Mouse (Mus musculus) CD4-positive, CD25-positive, alpha-beta regulatory T cell, adult 4 months (primary cell): ENCODE measurements around the gene G430095P16Rik. TPM values are rescaled to one million over a fixed set of nuclear protein-coding genes. Genes with fewer than 3 reads are reported as not detected.

Source experiments
- ATAC-seq: one replicate; pipeline ENCODE4 v1.8.0; 2017
- polyA plus RNA-seq, 2 experiments: library from polyadenylated mRNA; unstranded; fragments of 100-300 nt; shearing (Covaris generic); gene quantifications; one replicate each; pipeline ENCODE4 v1.2.1; 2017

Gene G430095P16Rik
- polyA plus RNA-seq, result 10 to 100 TPM; 24.3 to 28.6 TPM

DNA sequence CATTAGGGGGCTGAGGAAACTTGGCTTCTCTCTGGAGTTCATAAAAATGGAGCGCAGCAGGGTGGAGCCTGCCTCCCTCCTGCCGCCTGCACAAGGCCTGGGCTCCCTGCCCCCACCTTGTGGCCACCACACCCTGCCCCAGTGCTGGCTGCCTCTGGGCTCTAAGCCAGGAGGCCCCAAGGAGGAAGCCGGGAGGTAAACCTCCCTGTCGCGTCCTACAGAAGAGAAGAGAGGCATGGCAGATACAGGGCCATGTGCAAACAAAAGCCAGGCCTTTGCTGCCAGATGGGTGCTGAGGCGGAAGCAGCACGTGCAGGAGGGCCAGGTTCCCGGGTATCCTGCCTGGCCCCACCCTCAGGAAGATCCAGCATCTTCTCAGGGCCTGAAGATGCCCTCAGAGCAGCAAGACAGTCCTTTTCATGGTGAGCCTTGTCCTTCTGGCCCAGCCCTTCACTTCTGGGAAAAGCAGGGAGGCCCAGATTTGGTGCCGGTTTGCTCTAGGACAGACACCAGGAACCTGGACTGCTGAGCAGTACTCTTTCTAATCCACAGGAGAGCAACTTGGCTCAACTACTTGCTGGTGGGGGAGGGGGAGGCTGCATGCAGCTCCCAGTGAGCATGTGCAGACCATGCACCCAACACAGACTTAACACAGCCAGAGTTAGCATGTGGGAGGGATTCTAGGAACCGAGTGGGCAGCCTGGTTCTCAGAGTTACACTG, at the start of gene G430095P16Rik:
Gene G430095P16Rik, plus strand, starts transcription at position 158 of the 721 bp plus-strand sequence.
- ATAC-seq, result peak; percentile 87

- no peak for ATAC-seq
Observed at GRCm38 (mm10) chr8:84677305-84677704, 45.5 kb upstream of the G430095P16Rik start.

DNA sequence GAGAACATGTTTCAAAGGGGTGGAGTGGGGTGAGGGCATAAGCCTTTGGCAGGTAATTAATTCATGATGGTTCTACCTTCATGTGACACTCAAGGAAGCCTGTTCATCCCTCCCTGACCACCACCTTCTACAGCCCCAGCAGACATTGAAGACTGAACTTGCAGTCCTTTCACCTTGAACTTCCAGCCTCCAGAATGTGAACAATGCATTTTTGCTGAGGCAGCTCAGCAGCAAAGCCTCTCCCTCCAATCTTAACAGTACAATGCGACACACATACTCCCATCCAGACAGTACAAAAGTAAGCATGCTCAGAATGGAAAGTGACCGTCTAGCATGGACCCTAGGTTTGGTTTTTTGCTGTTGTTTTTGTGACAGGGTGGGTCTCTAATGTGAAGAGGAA, 41.3 kb upstream of the G430095P16Rik start:
- no peak for ATAC-seq

GRCm38 (mm10) chr8:84682257-84682656, 40.5 kb upstream of the G430095P16Rik start:
- no peak for ATAC-seq

GRCm38 (mm10) chr8:84684537-84684936, 38.3 kb upstream of the G430095P16Rik start:
- ATAC-seq, result no peak

DNA sequence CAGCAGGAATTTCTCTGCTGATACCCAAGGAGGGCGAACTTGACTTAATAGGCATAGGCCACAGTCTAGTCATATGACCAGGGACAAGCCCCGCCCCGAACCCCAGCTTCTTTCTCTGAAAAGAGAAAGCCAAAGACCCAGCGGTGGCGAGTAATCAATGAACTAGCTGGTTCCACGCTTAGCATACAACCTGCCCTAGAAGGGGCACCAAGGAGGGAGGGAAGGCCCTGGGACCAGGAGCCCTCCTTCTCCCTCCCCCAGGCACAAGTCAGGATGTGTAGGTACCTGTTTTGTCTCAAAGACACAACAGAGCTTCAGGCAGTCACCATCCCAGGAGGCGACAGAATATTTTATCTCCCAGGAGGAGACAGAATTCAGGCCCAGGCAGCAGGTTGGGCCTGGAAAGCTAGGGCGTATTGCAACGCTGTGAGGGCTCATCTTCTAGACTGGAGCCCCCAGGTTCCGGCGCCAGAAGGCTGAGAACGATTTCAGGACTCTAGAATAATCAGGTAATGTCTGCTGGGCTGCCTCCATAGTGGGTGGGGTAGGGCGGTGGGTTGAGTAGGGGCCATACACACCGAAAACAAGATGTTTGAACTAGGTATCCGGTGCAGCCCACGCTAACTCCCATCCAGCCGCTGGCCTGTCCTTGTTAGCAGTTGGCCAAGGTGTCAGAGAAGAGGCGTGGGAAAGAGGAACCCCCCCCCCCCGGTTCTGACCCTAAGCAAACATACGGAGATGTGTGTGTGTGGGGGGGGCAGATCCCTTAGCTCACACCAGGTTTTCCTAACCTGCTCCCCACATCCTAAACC, 36.4 kb upstream of the G430095P16Rik start, which contains the start of gene Trmt1:
Gene Trmt1, plus strand, starts transcription at position 117 of the 812 bp plus-strand sequence.
- no peak for ATAC-seq

DNA sequence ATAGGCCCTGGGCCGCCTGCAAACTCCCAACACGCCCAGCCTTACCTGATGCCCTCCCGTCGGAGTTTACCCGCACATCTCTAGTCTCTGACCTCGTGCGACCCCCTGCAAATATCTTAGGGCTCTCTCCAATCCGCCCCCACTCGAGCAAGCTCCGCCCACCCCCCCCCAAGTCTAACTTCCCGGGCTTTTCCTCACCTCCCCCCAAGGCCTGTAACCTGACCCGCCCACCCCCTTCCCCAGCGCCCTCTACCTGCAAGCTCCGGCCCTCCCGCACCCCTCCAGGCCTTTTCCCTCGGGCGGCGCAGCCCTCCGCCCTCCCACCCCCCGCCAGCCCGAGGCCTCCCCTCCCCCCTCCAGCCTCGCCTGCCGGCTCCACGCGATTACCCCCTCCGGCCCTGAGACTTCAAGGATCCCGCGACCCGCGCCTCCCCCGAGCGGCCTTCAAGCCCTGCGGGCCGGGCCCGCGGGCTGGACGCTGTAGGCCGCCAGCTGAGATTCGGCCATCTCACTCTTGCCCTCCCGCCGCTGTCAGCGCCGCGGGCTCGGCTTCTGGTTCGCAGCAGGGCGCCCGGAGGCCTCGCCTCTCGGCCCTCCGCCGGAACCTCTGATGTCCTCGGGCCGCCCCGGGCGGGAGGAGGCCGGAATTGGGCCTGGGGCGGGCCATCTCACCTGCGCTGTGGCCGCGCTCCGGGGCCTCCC, 35.7 kb upstream of the G430095P16Rik start:
- ATAC-seq, result no peak

DNA sequence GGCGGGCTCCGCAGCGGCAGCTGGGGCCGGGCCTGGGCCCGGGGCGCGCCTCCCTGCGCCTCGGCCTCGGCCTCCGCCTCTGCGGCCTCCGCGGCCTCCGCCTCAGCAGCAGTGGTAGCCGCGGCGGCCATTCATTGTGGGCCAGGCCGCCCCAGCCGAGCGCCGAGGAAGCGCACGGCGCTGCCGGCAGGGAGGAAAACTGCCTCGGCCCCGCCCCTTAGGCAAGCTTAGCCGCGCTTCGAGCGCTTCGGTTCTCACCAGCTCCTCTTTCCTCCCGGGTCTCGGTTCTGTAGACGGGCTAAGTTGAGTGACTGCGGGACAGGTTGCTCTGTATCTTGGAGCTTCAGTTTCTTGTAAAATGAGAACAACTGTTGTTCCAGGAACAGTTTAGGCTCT, 35.1 kb upstream of the G430095P16Rik start, which contains the start of gene Nacc1:
Gene Nacc1, minus strand, starts transcription at position 158 of the 396 bp plus-strand sequence.
- ATAC-seq, result peak; percentile 81

DNA sequence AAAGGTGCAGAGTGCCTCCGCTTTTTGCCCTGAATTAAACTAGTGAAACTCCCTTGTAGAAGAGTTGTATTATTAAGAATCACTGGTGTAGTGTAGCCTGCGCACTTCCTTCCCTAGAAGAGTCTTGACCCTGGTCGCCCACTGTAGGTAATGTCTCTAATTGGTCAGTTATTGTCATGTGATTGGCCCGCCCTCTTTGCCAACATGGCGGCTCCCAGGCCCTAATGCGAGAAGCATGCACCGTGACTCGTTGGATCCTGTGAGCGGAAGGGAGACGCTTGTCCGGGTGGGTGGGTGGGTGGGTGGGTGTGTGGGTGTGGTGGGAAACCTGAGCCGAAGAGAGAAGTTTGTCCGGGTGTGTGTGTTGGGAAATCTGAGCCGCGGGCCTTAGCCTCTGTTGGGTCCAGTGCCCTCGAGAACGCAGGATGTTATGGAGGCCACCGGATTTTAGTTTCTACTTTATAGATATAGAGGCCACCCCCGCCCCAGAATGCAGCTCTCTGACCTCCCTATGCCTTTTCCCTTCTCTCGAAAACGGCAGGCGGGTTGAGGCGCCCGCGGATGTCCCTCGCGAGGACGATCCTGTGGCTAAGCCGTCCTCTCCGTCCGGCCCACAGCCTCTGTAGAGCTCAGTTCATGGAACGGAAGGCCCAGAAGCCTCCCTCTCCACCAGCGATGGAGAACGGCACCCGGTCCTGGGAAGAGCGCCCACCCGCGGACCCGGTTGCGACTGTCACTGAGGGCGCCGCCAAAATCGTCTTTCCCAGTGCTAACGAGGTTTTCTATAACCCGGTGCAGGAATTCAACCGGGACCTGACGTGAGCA, 33.5 kb upstream of the G430095P16Rik start:
- peak; percentile 81 for ATAC-seq

DNA sequence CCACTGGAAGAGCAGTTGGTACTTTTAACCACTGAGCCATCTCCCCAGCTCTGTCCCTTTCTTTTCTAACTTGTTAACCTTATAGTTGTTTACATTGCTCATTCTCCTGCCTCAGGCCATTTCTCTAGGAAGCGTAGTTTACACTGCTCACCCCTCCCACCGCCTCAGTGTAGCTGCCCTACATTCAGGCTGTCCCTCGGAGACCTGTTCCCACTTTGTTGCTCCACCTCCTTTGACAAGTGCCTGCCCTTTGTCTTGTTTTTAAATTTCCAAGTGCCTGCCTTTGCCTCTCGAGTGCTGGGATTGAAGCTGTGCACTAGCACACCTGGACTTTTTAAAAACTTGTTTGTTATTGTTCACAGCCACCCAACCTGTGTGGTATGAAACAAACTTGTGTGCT, 29.5 kb upstream of the G430095P16Rik start:
- ATAC-seq, result no peak

DNA sequence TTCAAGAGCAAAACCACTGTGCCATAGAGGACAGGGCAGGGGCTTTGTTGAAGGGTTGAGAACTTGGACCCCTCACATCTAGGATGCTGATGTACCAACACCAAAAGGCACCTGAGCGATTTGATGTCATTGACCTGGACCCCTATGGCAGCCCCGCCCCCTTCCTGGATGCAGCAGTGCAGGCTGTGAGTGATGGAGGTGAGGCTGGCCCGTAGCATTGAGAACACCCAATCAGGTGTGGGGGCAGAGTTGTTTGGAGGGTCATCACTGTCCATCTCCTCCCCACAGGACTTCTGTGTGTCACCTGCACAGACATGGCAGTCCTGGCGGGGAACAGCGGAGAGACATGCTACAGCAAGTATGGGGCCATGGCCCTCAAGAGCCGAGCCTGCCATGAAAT, 27.7 kb upstream of the G430095P16Rik start:
- ATAC-seq, result no peak

DNA sequence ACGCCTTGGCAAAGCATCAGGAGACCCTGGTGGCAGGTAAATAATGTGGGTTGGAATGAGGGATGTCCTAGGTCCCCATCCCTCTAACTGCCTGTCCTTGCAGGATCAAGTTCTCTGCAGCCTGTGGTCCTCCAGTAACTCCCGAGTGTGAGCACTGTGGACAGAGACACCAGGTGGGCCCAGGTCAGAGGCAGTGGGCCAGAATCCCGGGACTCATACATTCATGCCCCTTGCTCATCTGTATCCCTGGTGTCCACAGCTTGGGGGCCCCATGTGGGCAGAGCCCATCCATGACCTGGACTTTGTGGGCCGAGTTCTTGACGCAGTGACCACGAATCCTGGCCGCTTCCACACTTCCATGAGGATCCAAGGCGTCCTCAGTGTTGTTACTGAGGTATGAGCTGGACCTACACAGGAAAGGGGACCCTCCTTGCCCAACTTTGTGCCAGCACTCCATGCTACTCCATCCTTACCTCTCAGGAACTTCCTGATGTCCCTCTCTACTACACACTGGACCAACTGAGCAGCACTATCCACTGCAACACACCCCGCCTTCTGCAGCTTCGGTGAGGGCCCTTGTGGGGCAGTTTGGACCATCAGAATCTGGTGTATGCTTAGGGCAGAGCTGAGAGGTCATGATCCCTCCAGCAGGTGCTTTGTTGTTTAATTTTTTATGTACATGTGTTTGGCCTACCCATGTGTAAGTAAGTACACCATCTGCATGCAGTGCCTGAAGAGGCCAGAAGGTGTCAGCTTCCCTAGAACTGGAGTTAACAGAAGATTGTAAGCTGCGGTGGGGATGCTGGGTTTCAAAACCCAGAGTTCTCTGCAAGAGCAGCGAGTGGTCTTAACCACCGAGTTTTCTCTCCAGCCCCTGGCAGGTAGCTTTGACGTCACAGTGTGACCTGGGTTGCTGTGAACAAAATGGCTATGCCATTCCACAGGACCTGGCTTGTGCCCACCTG, 25.4 kb upstream of the G430095P16Rik start:
- no peak for ATAC-seq

DNA sequence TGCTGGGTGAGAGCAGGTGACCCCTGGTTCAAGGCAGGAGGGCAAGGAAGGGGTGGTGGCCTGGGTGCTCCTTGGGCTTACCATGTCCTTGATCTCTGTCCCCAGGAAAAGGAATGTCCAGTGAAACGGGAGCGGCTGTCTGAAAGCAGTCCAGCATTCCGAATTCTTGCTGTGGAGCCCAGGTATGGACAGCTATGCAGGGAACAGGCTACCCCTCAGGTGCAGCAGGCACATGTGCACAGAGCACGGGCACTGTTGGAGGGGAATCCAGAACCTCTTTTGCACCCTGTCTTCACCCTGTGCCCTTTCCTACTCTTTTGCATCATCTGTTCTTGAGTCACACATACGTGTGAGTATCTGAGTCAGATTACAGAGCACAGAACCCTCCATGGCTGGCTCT, 24.5 kb upstream of the G430095P16Rik start:
- ATAC-seq, result no peak

DNA sequence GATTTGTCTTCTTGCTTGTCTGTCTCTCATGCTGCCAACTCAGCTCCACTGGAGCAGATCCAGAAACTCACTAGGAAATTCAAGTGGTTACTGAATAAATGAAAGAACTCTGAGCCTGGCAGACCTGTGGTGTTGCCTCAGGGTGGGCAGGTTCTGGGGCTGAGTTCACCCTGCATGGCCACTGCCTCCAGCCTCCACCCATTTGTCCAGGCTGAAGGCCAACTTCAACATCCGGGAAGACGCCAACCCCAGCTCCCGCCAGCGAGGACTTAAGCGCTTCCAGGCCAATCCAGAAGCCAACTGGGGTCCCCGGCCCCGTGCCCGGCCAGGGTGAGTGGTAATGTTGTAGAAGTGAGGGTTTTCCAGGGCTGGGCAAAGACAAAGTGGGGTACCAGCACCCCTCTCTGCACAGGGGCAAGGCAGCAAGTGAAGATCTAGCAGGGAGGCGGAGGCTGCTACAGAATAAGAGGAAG, 23.8 kb upstream of the G430095P16Rik start:
- ATAC-seq, result no peak

DNA sequence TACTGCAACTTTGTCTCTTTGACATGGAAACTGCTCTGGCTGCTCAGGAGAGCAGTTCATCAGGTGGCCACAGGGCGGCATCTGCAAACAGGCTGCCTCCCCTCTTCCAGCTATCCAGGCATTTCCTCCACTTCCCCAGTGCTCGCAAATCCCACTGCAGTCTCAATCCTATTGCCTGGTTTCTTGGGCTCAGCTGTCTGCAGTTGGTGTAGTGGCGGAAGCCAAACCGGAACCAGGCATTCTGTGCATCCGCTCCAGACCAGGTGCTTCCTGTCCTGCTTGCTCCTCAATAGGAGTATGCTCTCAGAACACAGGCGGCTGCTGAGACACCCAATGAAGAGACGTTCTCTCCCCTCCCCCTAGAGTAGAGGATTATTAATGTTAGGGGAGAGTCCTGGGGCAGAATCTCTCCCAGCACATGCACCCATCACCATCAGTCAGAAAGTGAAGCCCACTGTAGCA, 22.9 kb upstream of the G430095P16Rik start:
- peak; percentile 38 for ATAC-seq

DNA sequence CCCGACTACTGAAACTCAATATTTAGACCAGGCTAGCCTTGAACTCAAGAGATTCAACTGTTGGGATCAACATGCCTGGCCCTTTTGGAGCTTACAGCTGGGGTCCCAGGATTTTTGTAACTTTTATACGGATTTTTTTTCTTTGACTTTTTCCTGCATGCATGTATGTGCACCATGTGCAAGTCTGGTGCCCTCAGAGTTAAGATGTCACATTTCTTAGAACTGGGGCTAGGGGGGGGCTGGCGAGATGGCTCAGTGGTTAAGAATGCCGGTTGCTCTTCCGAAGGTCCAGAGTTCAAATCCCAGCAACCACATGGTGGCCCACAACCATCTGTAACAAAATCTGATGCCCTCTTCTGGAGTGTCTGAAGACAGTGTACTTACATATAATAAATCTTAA, 22.3 kb upstream of the G430095P16Rik start:
- ATAC-seq, result no peak

GRCm38 (mm10) chr8:84700941-84701911, 21.6 kb upstream of the G430095P16Rik start, which contains the start of gene Lyl1:
Lyl1 (plus strand) TSS chr8:84701457.
- ATAC-seq, result no peak

DNA sequence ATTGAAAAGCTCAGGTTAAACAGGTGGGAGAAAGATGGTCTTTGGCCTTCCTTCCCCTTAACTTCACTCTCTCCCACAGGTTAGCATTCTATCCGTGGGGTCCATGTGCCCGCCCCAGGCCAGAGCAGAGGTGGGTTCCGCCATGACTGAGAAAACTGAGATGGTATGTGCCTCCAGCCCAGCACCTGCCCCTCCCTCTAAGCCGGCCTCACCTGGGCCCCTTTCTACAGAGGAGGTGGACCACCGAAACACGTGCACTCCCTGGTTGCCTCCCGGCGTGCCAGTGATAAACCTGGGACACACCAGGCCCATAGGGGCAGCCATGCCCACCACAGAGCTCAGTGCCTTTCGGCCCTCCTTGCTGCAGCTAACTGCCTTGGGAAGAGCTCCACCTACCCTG, 20.2 kb upstream of the G430095P16Rik start:
- ATAC-seq, result no peak

DNA sequence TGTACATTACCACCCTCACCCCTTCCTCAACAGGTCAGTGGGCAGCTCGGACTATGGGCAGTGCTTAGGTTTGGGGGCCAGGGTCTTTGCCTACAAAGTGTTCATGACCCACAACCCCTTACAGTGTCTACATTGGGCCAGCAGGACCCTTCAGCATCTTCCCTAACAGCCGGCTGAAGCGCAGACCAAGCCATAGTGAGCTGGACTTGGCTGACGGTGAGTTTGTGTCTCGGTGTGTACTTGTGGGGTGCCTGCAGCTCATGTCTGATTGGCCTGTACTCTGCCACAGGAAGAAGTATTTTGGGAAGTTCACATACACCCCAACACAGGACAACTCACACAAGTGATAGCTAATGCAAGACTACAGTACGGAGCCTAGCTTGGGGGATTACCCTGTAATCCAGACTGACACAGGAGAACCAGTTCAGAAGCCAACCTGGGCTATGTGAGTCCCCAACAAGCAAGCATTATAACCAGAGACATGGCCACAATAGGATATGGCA, 19.8 kb upstream of the G430095P16Rik start:
- no peak for ATAC-seq
